Mouse (Mus musculus) cerebellum, adult 9-11 months (tissue): ENCODE measurements at regions not wholly inside any gene's neighbourhood (a gene's known extent, or its start where the extent isn't known, plus 50 kb on each side); places are given as distances from the start of the nearest gene placed in this dataset.
A peak's percentile ranks its signal among the peaks of the same experiment; 100 is the strongest.

Experiments
- DNase-seq: peaks from one replicate; pipeline ENCODE4 v3.0.0; 2022

DNA sequence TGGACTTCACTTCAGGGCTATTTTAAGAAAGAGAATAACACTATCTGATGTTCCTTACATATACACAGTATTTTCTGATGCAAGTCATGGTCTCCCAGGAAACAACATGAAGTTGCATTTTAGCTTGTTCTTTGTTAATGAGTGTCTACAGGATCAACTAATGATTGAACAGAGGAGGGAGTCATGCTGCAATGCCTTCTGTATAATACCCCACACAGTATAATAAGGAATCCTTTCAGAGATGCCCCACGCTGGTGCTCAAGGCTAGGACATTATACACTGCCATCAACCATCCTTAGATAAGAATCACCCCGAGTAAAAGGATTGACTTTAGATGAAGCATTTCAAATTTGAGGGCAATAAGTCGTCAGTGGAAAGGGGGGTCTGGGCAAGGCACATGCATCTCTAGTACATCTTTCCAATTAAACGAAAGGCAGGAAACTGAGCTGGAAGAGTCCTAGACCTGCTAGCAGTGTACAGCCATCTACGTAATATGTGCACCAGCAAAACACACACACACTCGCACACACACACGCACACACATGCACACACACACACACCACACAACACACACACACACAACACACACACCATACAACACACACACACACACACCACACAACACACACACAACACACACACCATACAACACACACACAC is 252.6 kb upstream of the Rag2 start:
- no peak for DNase-seq

DNA sequence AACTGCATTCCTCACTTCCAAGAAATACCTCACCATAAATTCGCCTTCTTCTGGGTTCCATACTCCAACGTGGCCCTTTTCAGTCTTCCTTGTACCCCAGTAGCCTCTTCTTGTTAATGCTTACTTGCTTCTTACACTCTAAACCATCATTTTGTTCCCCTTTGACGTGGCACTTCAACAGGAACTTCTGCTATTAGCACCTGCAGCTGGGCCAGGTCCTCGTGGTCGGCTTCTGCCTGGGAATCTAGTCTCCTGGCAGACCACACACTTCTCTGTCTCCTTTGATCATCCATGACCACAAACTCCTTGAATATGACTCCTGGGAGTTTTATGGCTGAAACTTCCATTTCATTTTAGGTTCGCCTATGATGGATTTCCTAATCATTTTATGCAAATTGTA is 243.9 kb upstream of the Rag2 start:
- no peak for DNase-seq

DNA sequence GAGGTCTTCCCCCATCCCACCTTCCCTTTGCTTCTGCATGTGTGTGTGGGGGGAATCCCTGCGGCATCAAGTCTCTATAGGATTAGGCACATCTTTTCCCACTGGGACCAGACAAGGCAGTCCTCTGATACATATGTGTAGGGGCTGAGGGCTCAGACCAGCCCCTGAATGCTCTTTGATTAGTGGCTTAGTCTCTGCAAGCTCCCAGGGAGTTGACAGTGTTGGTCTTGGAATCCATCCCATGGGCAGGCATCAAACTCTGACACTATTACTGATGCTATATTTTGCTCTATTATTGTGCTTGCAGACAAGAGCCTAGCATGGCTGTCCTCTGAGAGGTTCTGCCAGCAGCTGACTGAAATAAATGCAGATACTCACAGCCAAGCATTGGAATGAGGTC is 209.5 kb upstream of the Rag2 start:
- no peak for DNase-seq

DNA sequence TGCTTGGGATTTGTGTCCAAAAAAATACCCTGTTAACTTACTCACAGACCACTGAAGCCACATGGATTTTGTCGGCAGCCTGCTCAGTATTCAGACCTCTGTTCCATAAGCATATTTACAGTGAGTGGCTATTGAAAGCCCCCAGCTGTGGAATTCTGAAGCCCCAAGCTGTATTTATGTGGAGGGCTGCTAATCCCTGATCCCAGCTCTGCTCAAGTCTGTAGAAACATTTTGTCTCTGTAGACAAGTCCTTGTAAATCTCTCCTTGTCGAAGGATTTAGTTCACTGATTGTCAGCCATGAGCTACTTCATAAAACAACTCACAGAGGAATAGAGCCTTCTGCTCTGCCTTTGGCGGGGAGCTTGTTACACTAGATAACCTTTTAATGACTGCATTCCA is 207.8 kb upstream of the Rag2 start:
- no peak for DNase-seq

DNA sequence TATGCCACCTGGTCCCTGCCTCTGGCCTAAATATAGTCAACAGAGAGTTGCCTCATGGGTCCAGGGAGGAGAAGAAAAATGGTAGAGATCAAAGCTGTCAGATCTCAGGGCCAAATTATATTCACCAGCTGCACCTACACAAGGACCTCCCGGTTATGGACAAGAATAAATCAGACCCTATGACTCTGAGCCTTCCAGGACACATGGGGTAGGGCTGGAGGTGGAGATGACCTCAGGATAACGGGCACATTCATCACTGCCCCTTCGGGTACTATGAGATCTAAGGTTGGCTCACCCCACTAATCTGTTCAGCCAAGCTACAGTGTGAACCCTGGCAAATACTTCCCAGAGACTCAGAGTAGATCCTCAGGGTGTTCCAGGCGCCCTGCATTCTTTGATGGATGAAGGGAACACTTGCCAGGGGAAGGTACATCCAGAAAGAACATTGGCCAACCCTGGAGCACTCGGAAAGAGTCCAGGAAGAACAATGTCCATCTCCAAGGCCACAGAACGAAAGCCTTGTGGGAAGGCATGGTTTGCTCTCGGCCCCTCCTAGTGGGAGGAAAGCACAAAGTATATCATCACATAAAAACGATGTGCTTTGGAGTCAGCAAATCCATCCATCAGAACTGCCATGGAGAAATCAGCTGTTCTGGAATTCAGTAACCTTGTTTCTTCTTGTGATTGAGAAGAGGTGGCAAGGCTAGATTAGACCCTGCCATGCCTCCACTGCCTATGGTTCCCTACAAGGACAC is 191.2 kb upstream of the Rag2 start:
- no peak for DNase-seq

DNA sequence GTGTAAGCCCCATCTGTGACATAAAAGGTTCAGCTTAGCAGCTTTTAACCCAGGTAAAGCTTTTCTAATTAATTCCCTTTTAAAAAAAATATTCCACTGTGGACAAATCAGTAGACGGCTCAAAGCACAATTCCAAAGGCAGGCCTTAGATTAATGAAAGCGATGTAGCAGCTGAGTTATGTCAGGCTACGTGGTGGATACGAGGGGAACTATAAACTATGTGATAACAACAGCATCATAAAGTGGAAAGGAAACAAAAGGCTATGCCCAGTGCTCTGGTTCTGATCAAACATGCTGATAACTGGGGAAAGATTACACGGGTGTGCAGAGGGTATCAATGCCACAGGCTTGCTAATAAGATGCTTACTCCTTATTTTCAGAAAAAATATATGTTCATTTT is 184.3 kb upstream of the Rag2 start:
- no peak for DNase-seq

DNA sequence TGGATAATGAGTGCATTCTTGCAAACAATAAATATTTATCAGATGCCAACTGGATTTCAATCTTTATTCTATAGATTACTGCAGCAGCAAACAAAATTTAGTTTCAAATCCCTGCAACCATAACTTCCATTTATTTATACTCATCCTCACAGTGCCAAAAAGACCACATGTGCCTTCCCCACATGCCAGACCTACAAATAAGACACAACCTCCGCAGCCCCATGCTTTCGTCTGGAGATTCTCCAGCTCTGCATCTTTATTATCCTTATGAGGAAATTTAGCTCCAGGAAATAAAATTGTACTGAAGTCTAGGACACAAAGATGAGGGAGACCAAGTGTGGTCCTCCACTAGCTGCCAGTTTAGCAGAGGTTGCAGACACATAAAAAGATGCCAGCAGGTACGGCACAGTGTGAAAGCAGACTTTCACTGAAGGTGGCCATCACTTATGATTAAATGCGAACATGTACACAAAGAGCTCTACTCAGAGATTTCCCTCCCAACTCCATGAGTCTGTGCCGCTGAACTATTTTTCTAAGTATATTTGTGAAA is 183.4 kb upstream of the Rag2 start:
- DNase-seq = no peak

DNA sequence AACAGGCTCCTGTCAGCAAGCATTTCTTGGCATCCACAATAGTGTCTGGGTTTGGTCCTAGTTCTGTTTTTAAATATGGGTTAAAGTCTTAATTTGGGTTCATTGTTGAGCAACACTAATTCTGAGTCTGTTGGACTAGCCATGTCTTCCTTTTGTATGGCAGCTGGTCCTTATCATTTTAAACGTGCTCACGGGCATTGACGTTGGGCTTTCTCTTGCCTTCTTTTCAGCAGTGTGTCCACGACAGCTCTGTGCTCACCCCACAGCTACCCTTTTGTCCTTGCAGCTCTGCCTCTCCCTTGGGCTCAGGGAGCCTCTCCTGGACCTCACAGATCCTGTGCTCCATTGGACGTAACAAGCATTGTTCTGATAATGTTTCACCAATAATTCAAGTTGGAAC is 168.9 kb upstream of the Rag2 start:
- no peak for DNase-seq

DNA sequence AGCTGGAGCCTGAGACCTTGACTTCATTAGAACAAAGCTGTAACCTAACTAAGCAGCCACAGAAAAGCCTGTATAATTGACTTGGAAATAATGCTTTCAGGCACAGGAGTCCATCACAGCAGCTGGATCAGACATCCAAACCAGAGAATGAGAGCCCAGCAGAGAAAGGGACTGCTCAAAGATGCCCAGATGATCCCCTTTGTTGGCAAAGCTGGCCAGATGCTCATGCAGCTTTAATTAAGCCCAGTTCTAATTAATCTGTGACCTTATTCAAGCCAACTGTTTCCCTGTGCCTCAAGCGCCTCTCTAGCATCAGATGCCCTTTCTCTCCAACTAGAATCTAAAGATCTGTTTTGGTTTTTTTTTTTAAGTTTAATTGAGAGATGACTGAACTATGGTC is 165.6 kb upstream of the Rag2 start:
- DNase-seq = no peak

DNA sequence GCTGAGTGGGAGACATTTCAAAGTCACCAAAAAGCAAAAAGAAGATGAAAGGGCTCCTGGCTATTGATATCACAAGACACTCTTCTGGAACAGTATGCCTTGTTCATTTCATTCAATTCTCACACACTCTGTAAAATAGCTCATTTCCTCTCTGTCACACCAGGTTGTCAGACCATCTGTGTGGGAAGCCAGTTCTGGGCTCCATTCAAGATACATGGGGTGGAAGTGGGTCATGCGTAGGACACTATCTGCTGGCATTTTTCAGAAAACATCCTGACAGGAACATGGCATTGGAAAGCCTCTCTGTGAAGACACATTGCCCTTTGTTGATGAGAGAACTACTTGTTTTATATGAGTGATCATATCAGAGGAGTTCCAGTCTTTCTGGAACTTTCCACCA is 162.1 kb upstream of the Rag2 start:
- DNase-seq = peak; percentile 91

DNA sequence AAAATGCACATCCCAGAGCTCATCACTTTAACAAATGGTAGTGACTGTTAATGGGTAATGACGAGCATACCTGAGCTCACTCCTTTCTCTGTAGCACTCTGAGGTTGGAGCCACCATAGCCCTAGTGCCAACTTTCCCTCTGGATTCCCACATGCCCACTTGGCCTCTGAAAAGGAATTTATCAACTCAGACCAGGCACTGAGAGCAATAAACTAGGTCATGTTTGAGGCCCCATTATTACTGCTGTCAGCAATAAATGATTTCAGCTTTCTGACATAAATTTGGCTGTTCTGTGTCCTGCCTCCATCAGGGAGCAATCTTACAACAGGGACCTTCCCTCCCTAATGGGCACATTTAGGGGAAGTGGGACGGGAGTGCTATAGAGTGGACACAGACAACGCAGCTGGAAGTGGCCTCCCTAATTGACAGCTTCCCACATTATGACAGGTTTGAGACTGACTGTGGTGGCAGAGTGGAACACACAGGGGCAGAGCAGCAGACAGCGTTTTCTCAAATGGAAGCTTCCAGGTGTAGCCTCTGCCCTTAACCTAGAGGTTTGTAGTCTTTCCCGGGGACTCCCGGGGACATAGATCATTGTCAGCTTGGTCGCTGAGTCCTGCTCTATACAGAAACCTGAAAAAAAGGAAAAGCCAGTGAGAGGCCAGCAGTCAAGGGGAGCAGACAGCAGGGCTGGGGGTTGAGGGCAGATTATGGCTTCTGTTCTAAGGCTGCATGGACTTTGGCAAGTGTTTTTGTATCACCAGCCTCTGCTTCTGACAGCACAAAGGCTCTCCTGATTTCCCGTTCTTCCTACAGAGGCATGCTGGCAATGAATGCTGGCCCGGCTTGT is 160.0 kb upstream of the Rag2 start:
- DNase-seq = peak; percentile 72

DNA sequence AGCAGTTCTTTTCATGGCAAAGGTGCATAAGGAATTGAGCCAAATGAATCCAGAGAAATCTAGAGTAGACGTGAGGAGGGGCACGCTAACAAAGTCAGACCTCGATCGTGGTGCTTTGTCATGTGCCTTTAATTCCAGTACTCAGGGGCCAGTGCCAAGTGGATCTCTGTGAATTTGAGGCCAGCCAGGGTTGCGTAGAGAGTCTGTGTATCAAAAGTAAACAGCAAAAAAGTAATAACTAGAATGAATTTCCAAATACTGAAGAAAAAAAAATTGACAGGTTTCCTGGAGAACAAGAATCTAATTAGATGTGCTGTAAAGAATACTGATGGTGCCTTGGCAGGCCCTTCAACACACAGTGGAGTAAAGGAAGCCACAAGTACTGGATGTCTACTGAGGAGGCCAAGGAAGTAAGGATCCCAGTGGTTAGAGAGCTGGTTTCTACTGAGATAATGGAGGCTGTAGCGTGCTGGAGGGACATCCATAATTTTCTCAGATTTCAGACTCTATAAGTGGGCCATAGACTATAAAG is 153.9 kb upstream of the Rag2 start:
- no peak for DNase-seq

DNA sequence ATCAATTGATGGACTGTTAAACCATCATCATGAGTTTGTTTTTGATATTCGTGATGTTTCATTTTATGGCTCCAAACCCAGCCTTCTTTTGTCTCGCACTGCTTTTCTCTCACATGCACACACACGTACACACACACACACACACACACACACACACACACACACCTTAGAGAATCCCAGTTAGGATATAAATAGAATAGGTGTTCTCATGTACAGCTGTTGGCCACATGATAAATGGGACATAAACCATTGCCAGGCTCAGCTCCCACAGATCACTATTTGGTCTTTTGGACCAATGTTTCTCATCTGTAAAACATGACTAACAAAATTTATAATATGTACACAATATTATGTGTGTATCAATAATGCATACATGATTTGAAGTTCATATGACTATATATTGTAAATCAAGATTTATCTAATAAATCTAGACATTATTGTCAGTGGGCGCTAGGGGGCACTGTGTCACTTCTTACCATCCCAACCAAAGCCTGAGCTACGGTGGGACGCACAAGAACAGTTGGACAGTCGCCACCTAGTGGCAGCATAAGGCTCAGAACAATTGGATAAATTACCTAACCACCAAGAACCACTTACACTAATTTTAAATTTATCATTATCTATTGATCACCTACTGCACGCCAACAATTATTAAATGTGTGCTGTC is 151.9 kb upstream of the Rag2 start:
- peak; percentile 85 for DNase-seq

DNA sequence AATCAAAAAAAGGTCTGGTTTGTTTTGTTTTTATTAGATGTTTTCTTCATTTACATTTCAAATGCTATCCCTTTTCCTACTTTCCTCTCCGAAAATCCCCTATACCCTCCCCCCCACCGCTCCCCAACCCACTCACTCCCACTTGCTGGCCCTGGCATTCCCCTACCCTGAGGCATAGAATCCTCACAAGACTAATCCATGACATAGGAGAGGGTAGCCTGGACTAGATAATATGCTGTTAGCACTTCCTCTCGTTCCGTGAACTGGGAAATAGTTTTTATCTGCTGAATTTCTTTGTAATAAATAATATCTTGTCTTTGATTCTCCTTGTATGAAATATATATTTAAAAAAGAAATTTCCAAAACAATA is 151.4 kb upstream of the Rag2 start:
- no peak for DNase-seq

DNA sequence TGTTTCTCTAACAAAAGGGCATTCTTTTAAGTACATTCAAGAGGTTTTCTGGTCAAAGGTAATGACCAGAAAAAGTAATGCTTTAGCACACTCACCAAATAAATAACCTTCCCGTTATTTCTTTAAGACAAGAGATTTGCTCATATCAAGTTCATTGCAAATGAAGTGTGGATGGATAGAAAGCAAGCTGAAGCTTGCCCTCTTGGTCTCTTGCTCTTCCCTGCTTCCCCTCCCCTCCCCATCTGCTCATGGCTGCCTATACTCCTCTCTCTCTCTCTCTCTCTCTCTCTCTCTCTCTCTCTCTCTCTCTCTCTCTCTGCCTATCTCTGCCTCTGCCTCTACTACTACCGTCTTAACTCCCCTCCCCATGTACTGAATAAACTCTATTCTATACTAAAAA is 147.7 kb upstream of the Rag2 start:
- DNase-seq = no peak

DNA sequence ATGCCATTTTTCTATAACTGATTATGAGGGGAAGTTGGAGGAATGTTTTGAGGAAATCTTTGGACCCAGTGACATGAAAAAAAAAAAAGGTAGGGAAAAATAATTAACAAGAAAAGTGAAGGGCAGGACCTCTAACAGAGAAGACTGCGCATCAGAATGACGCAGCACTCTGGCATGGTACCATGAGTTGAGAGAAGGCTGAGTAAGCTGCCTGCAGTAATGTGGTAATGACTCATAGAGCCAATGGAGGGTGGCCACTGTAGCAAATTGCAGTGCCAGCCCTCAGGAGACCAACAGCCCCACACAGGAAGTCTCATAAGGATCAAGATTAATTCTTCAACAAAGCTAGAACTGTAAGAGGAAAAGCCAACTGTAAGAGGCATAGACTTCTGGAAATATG is 134.3 kb upstream of the Rag2 start:
- no peak for DNase-seq

DNA sequence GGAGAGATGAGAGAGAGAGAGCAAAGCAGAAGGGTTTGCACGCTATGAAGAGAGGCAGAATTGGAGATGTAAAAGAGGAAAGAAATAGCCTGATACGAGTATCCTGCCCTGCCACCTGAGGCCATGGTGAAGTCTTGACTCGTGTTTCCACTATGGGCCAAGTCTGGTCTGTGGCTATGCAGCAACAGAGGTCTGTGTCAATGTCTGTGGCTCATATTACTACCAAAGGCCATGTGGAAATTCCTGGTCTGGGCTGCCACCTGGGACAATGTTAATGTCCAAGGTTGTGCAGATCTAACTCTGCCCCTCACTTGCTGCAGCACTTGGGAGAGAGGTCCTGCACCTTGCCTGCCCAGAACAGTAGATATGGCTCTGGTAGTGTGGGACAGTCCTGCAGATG is 132.8 kb upstream of the Rag2 start:
- DNase-seq = no peak

DNA sequence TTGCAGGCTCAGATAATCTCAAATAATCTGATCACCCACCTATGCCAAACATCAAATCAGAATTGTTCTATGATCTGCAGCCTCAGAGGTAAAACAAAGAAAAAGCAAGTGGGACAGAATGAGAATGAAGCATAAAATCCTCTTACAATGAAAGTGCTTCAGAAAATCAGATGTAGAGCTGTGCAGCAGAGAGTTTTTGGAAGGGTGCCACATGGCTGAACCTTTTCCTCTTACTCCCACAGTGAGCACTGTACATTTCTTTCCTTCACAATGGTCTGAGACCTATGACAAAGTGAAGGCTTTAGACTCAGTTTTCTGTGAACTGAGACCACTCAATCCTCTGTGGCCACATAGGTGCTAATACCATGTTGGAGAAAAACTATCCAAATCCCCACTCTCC is 116.4 kb upstream of the Rag2 start:
- no peak for DNase-seq
